Mouse (Mus musculus) kidney, postnatal 4 days (tissue): ENCODE data around the gene AC124502.3.

Experiments
- DNase-seq, 2 experiments: peaks; one replicate each; pipeline ENCODE4 v3.0.0; 2021; ENCODE audit warnings: mixed read lengths in 2 of 2

The AC124502.3 gene

DNA sequence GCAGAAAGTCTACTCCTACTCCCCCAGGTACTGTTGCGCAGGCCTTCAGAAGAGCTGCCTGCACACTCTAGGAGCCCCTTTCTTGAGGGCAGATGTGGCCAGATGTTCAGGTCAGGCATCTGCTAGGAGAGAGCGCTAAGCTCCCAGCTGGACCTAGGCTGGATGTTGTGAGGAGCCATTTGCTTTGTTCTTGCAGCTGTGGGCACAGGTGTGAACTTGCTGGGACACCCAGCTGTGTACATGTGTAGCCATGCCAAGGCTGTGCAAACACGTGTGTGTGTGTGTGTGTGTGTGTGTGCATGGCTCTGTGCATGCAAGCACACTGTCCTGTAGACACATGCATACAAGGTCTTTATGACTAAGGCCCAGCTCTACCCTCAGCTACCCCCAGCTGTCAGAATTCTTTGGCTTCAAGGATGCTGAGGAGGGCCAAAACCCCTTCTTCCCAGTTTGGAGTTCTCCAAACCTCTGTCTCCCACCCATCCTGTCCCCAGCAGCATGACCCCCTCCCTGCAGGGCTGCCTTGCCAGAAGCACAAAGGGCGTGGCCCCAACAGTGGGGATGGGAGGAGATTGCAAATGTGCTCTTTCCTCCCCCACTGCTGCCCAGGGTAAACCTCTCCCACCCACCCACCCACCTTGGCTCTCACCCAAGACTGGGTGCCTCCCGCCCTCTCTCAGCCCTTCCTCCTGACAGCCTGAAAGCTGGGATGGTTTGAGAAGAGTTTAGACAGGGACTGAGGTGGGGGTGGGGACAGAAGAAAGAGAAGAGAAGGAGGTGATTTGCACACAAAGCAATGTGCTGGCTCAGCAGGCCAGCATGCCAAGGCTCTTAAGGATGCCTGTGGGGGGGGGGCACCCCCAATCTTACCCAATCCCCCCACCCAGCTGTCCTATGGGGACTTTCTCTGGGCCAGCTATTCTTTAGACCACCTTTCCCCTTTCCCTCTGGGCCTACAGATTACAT, 22.0 kb downstream of the AC124502.3 start:
- peak; percentile 45 to 47 for DNase-seq

- DNase-seq = no peak
These were observed 23.4 kb downstream of the AC124502.3 start for GRCm38 (mm10) chr19:5062041-5062440.

DNA sequence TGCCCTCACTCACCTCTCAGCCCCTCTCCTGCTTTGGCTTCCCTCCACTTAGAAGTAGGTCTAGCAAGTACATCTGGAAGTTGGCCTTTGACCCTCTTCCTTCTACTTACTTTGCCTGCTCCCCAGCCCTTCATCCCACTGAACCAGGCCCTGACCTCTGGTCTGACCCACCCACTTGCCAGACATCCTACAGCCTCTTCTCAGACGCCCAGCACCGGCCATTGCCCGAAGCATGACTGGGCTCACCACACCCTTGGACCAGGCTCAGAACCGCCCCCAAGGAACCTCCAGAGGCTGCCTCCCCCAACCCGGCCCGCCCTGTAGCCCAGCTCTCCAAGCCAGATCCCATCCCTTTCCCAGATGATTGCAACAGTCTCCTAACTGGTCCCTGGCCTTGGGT, 23.8 kb downstream of the AC124502.3 start:
- no peak for DNase-seq

GRCm38 (mm10) chr19:5065104-5065503, 26.4 kb downstream of the AC124502.3 start:
- peak in 1 of 2 experiments; percentile 45 for DNase-seq

DNA sequence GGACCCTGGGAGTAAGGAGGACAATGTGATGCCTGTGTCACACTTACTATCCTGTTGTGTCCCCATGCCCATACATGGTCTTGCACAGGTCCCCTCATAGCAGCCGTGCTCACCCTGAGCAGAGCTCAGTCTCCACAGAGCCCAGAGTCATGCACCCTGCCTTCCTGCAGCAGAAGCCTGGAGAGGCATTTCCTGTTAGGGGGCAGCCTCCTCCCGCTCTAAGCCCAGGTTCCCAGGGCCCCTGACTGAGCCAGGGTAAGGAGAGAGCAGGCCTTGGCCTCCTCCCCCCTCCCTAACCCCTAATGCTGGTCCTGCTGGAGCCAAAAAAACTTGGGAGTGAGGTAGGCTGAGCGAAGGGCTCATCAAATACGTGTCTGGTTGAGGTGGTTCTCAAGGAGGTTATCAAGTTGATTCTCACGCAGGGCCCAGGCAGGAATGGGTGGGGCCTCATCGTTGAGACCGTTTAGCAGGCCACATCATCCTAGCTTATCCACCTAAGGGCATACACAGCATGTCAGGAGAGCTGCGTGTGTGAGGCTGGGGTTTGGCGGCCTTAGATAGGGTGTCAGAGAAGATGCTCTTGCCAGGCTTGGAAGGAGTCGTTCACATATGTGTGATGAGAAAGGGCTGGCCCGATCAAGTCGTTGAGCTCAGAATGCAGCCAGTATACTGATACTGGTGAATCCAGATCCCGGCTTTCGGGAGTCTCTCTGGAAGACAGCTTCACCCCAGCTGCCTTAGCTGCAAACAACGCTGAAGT, 28.5 kb downstream of the AC124502.3 start:
- peak in 1 of 2 experiments; percentile 40 for DNase-seq

DNA sequence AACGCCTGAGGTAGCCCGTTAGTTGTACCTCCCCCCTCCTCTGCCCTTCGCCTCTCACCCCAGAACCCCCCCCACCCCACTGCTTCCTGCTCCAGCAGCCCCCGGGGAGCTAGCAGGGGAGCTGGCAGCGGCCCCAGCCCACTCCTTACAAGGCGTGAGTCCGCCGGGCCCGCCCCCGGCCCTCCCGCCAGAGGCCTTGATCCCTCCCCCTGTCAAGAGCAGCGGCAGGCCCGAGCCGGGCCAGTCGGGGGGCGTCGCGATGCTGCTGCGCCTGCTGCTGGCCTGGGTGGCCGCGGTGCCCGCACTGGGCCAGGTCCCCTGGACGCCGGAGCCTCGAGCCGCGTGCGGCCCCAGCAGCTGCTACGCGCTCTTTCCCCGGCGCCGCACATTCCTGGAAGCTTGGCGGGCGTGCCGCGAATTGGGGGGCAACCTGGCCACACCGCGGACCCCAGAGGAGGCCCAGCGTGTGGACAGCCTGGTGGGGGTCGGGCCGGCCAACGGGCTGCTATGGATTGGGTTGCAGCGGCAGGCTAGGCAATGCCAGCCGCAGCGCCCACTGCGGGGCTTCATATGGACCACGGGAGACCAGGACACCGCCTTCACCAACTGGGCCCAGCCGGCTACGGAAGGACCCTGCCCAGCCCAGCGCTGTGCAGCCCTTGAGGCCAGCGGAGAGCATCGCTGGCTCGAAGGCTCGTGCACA, 29.3 kb downstream of the AC124502.3 start, which contains the start of gene Cd248:
Cd248 (plus strand) TSS at position 212 of the 703 bp plus-strand sequence.
- DNase-seq = peak; percentile 86 to 92

GRCm38 (mm10) chr19:5068570-5069234, 30.0 kb downstream of the AC124502.3 start:
- peak; percentile 52 to 56 for DNase-seq

GRCm38 (mm10) chr19:5069486-5069885, 30.8 kb downstream of the AC124502.3 start:
- DNase-seq = no peak

DNA sequence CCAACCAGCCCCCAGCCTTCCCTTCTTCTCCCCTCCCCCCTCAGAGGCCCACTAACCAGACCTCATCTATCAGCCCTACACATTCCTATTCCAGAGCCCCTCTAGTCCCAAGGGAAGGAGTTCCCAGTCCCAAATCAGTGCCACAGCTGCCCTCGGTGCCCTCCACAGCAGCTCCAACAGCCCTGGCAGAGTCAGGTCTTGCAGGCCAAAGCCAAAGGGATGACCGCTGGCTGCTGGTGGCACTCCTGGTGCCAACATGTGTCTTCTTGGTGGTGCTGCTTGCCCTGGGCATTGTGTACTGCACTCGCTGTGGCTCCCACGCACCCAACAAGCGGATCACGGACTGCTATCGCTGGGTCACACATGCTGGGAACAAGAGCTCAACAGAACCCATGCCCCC, 31.3 kb downstream of the AC124502.3 start:
- DNase-seq = no peak

GRCm38 (mm10) chr19:5071077-5071476, 32.4 kb downstream of the AC124502.3 start:
- no peak for DNase-seq

DNA sequence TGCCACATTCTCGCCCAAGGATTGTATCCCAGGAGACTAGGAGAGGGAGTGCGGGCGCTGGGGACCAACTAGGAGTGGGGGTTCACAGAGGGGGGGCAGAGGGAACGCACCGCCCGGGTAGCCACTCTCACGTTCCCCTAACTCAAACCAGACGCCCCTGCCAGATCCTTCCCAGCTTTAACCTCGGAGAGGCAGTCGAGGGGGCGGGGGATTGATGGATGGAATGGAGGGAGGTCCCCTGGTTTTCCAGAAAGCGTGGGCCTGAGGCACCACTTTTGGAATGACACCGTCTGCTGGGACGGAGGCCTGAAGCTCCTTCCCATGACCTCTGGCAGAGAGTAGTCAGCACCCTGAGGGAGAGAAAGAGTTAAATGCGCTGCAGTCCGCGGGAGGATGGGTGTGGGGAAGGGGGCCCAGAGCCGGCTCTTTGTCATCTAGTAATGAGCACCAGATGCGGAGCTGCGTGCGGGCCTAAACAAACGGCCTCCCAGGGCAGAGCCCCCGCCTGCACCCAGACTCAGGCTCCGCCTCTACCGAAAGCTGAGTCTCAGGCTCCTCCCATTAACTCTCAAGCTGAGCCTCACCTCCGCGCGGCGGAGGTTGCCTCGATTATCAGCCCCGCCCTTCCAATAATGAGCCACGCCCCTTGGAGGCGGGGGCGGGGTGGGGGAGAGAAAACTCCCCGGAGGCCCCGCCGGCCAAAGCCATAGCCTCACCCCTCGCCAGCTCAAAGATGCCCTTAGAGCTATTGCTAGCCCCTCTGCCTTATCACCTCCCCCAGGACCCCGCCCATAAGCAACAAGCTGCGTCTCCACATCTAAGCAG, 33.1 kb downstream of the AC124502.3 start:
- peak; percentile 83 to 89 for DNase-seq

DNA sequence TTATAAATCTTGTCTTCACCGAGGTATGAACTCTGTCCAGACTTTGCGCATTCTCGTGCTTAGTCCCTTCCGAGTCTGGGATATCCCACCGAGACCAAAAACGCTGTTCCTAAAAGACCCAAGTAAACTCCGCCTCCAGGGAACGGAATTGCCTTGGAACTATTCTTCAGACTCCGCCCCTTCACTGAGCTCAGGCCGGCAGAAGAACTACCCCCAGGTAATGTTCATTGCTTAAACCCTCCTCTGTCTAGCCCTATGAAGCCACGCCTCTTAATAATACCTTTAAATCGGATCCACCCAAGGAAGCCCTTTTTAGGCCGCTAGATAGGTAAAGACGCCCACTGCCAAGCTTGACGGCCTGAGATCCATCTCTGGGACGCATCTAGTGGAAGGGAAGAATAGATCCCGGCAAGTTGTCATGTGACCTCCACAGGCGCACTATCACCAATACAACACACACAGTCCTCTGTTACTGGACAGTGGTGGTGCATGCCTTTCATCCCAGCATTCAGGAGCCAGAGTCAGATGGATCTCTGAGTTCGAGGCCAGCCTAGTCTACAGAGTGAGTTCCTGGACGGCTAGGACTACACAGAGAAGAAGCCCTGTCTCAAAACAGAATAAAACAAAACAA, 33.8 kb downstream of the AC124502.3 start:
- DNase-seq = peak in 1 of 2 experiments; percentile 59

DNA sequence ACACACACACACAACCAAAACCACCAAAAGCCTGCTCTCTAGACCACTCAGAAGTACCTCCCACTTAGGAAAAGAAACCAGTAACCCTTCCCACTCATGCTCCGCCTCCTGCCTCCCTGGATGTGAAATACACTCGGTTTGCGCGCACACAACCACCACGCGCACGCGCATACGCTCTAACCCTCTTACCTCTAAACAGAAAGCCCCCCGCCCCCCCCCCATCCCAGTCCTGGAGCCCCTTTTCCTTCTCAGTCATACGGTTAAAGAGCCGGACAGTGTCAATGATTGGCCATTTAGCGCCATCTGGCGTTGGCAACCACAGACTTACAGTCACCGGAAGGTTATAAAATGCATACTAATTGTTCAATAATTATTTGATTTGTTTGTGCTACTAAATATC, 34.3 kb downstream of the AC124502.3 start:
- DNase-seq = peak; percentile 84 to 85

DNA sequence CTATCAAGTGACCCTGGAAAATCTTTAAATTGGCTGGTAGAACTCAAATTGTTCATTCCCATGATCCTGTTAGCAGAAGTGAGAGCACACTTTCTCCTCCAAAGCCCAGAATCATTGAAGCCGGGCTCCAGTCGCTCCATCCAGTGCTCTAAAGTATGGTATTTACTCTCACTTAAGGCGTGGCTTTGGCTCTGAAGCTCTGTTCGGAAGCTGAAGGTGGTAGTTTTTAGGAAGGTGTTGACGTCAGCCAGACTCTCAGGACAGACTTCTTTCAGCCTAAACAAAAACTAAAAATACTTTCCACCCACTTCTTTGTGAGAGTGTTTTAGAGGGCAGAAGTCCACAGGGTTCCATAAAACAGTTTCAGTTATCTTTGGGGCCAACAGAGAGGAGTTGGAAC, 34.8 kb downstream of the AC124502.3 start:
- DNase-seq = no peak

DNA sequence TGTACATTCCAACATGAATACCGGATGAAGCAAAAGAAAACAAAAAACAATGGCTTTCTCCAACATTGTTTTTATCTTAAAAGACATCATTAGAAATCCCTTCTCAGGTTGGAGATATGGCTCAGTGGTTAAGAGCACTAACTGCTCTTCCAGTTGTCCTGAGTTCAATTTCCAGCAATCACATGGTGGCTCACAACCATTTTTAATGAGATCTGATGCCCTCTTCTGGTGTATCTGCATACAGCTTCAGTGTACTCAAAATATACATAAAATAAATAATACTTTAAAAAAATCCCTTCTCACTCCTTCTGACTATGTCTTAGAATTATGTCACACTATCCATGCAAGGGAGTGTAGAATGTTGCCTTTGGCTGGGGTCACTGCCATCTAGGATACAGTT, 40.6 kb downstream of the AC124502.3 start:
- DNase-seq = no peak

- DNase-seq = no peak
These were observed 43.3 kb downstream of the AC124502.3 start for GRCm38 (mm10) chr19:5082005-5082404.

- no peak for DNase-seq
These were observed 43.9 kb downstream of the AC124502.3 start for GRCm38 (mm10) chr19:5082596-5082995.

DNA sequence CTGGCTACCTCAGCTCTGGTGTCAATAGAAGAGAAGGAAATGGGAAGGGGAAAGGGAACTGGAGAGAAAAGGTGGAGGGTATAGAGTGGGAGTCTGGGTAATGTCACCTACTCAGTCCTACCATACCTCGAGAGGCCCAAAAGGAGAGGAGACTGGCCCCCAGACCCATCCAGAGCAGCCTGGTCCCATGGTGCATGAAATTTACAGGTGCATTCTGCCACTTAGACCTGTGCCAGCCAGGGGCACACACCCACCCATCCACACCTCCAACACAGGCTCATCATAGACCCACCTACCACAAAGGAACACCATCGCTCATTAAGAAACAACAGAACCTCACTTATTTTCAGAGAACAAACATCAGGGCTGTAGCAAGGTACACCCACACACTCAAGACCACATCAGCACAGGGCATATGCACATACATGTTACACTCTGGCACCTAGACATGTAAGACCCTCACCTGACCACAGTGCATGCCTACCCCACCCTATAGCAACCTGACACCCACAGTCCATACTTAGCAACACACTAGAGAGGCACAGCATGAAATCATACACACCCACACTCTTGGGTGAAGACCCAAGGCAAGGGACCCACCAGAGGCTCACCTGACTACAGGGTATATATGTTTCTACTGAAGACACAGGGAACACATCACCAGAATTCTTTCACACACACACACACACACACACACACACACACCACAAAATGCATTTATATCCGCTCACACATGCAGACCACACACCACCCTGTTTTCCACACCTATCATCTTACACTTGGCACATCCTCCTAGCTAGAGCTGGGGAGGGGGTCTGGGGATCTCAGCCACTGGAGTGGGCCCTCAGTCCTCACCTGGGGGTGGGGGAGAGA, 45.5 kb downstream of the AC124502.3 start:
- no peak for DNase-seq

DNA sequence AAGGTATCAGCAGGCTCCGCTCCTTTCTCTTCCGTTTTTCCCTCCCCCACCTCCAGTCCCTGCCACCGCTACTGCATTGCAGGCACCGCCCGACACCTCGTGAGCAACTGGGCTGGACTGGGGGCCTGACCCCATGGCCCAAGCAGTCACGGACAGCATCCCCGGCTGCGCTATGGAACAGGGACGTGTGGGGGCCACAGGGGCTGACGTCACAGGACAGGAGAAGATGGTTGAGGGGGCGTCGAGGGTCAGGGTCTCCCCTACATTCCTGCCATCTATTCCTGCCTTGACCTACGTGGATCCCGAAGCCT, 46.1 kb downstream of the AC124502.3 start:
- DNase-seq = no peak
